Mouse (Mus musculus) macrophage (primary cell): ENCODE measurements at regions not wholly inside any gene's neighbourhood (a gene's known extent, or its start where the extent isn't known, plus 50 kb on each side); places are given as distances from the start of the nearest gene placed in this dataset.
A peak's percentile ranks its signal among the peaks of the same experiment; 100 is the strongest.

Source experiments
- H3K27ac ChIP-seq: fragments of 350-480 bp; formaldehyde crosslinking; 2 replicates; pipeline ENCODE4 v1.9.0; 2021
- H3K36me3 ChIP-seq: fragments of 350-480 bp; formaldehyde crosslinking; 2 replicates; pipeline ENCODE4 v1.9.0; 2021; ENCODE audit errors: inconsistent target
- H3K4me3 ChIP-seq: fragments of 350-480 bp; formaldehyde crosslinking; 2 replicates; pipeline ENCODE4 v1.9.0; 2021; ENCODE audit errors: inconsistent target
- H3K79me2 ChIP-seq: fragments of 350-480 bp; formaldehyde crosslinking; 2 replicates; pipeline ENCODE4 v1.9.0; 2021; ENCODE audit errors: inconsistent target
- WGBS: methylation state at CpG from one replicate; pipeline ENCODE4 v1.1.7; 2026; ENCODE audit warnings: inconsistent platforms; ENCODE audit not compliant: missing documents; 5-methylcytosine and 5-hydroxymethylcytosine counted together

DNA sequence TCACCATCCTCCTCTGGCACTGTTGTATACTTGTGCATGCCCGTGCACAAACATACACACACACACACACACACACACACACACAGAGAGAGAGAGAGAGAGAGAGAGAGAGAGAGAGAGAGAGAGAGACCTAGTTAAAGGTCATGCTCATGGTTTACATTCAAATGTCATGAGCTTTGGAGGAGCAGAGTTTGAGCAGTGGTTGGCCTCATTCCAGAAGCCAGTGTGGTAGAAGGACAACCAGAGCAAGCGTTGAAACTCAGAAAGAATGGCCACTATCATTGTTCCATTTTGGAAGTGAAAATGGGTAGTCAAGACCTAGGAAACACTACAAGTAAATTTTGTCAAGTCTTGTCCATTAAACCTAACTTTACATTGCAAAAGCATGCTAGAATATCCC, 79.6 kb upstream of the Frmd6 start:
- Histone ChIP-seq H3K36me3 (no peaks in the 10 kb centered on the region), H3K27ac (no peak overlapping the region), H3K4me3 (no peak overlapping the region), H3K79me2 (no peaks in the 10 kb centered on the region)
- 90% methylated on average over 2 of the region's 2 CpGs for WGBS

DNA sequence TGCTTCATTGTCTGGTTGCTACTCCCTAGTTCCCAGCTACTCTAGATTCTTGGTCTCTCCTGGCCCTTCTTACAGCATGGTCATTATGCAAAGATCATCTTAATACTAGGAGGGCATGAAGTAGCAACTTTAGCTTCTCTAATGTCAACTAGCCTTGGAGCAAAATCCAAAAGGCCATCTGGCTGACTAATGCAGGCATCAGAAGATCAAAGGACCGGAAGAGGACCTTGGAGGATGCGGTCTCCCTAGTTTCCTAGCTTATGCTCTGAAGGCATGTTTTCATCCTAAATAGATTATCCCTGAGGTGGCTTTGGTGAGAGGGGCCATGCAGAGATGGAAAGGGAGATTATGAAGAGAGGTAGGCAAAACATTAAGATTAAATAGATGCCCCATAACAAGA, 75.7 kb upstream of the Frmd6 start:
- no peaks in the 10 kb centered on the region for H3K79me2 ChIP-seq
- WGBS: 93% methylated on average over 2 of the region's 2 CpGs

GRCm38 (mm10) chr12:70750651-70751578, 74.4 kb upstream of the Frmd6 start:
- no peak overlapping the region for H3K4me3 ChIP-seq
- no peaks in the 10 kb centered on the region for H3K79me2 ChIP-seq
- H3K27ac ChIP-seq: no peak overlapping the region
- 85% methylated on average over 7 of the region's 7 CpGs for WGBS
- no peaks in the 10 kb centered on the region for H3K36me3 ChIP-seq

More for the DNA sequence above, 75.7 kb upstream of the Frmd6 start:
- Histone ChIP-seq H3K4me3 (no peak overlapping the region), H3K36me3 (no peaks in the 10 kb centered on the region), H3K27ac (no peak overlapping the region)

DNA sequence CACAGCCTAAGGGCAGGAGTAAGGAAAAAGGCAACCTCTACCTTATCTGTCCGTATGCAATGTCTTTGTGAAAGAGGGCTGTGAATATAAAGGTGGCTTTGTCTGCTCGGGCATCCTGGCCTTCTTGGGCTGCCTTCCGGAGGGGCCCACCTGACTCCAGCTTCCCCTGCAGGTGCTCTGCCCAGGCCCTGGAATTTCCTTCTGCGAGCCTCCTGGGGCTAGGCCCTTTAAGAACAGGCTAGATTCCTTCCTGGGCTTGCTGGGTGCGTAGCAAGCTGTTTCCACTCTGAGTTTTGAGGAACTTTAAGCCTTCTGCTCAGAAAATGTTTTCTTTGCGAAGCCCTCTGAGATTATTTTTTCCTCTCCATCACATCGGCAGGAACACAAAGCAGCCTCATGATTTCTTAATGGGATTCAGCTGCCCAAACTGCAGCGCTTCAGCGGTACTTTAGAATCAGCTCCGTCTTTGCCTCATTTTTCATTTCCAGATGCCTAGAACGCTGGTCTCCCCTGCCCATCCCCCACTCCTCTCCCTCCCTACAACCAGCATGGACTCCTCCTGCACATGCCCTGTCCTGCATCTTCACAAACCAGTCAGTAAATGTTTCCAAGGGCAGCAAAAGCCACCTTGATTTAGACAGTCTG, 72.9 kb upstream of the Frmd6 start:
- no peaks in the 10 kb centered on the region for H3K36me3 ChIP-seq
- H3K4me3 ChIP-seq: no peak overlapping the region
- H3K79me2 ChIP-seq: no peaks in the 10 kb centered on the region
- whole genome bisulfite sequencing: 52% methylated on average over 11 of the region's 11 CpGs
- H3K27ac ChIP-seq: 0 out of 2 replicates have a peak overlapping the region, but pooled peaks have one; percentile 2

- H3K36me3 ChIP-seq: no peaks in the 10 kb centered on the region
- H3K79me2 ChIP-seq: no peaks in the 10 kb centered on the region
- no peak overlapping the region for H3K4me3 ChIP-seq
- WGBS: 49% methylated on average over 4 of the region's 4 CpGs
- 0 out of 2 replicates have a peak overlapping the region, but pooled peaks have one; percentile 2 for H3K27ac ChIP-seq
Measured at GRCm38 (mm10) chr12:70752911-70753290, 72.4 kb upstream of the Frmd6 start.

GRCm38 (mm10) chr12:70753458-70753857, 71.9 kb upstream of the Frmd6 start:
- Histone ChIP-seq H3K27ac (no peak overlapping the region), H3K36me3 (no peaks in the 10 kb centered on the region), H3K79me2 (no peaks in the 10 kb centered on the region), H3K4me3 (no peak overlapping the region)
- 91% methylated on average over 3 of the region's 3 CpGs for WGBS

- no peak overlapping the region for H3K27ac ChIP-seq
- H3K36me3 ChIP-seq: no peaks in the 10 kb centered on the region
- WGBS: 90% methylated on average over 6 of the region's 6 CpGs
- no peaks in the 10 kb centered on the region for H3K79me2 ChIP-seq
- H3K4me3 ChIP-seq: no peak overlapping the region
Measured at GRCm38 (mm10) chr12:70758080-70758479, 67.2 kb upstream of the Frmd6 start.

- Histone ChIP-seq H3K79me2 (no peaks in the 10 kb centered on the region), H3K36me3 (no peaks in the 10 kb centered on the region), H3K4me3 (no peak overlapping the region), H3K27ac (no peak overlapping the region)
- 90% methylated on average over 12 of the region's 12 CpGs for WGBS
Measured at GRCm38 (mm10) chr12:70763542-70763941, 61.8 kb upstream of the Frmd6 start.

DNA sequence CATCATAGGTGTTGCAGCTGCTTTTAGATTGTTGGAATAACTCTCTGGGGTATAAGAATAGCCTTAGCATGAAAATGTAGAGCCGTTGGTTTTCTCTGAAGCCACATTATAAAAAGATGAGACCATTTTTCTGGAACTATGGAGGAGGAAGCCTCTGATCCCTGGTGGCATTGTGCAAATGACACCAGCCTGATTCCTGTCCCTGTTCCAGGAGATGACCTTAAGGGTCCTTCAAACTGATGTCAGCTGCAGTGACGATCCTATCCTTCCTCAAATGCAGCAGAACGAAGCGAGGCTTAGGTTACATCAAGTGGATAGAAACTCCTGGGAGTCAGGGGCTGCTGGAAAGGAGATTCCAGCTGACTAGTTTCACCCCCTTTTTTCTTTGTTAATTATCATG, 59.0 kb upstream of the Frmd6 start:
- no peaks in the 10 kb centered on the region for H3K36me3 ChIP-seq
- H3K27ac ChIP-seq: no peak overlapping the region
- 92% methylated on average over 4 of the region's 4 CpGs for WGBS
- no peaks in the 10 kb centered on the region for H3K79me2 ChIP-seq
- H3K4me3 ChIP-seq: no peak overlapping the region

DNA sequence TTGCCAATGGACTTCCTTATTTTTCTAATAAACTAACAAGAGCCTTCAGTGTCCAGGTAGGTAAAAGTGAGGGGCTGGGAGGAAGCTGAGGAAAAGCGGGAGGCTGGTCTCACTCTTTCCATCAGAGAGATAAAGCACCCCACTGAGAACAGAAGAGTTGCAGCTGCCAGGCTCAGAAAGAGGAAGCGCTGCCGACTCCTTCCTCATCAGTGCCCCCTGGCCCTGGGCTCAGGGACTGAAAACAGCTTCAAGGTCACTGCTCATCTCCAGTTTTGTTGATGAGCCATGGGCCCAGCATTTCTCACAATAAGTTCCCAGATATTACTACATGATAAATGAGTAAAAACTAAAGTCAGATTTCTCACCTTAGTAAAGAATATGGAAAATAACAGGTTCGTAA, 57.4 kb upstream of the Frmd6 start:
- 25% methylated on average over 4 of the region's 4 CpGs for WGBS
- Histone ChIP-seq H3K4me3 (no peak overlapping the region), H3K79me2 (no peaks in the 10 kb centered on the region), H3K27ac (no peak overlapping the region), H3K36me3 (no peaks in the 10 kb centered on the region)

GRCm38 (mm10) chr12:70768745-70769144, 56.6 kb upstream of the Frmd6 start:
- Histone ChIP-seq H3K27ac (no peak overlapping the region), H3K36me3 (no peaks in the 10 kb centered on the region), H3K4me3 (no peak overlapping the region), H3K79me2 (no peaks in the 10 kb centered on the region)
- 84% methylated on average over 9 of the region's 9 CpGs for WGBS

- Histone ChIP-seq H3K27ac (no peak overlapping the region), H3K79me2 (no peaks in the 10 kb centered on the region), H3K4me3 (no peak overlapping the region), H3K36me3 (no peaks in the 10 kb centered on the region)
- 95% methylated on average over 12 of the region's 12 CpGs for WGBS
Measured at GRCm38 (mm10) chr12:70769538-70770176, 55.7 kb upstream of the Frmd6 start.

DNA sequence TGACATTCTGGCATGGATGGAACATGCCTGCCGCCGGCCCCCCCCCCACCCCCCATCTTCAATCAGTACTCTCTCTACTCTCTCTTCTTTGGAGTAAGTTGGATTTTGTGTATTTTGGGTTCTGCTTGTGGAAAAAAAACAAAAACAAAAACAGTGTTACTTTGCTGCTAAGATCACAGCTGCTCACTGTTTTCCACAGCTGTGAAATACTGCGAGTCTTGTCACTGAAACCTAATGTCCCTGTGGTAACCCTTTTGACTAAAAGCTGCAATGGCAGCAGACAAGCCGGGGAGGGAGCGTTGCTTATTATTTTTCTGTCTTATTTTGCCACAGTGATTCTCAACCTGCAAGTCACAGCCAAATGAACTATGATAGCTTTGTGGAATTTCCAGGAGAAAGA, 51.3 kb upstream of the Frmd6 start:
- Histone ChIP-seq H3K36me3 (no peaks in the 10 kb centered on the region), H3K4me3 (no peak overlapping the region)
- 85% methylated on average over 4 of the region's 5 CpGs for WGBS

GRCm38 (mm10) chr12:70774816-70775591, 50.3 kb upstream of the Frmd6 start:
- 82% methylated on average over 8 of the region's 8 CpGs for WGBS
- no peaks in the 10 kb centered on the region for H3K36me3 ChIP-seq
- H3K27ac ChIP-seq: no peak overlapping the region
- H3K4me3 ChIP-seq: no peak overlapping the region
- H3K79me2 ChIP-seq: no peaks in the 10 kb centered on the region

More for the DNA sequence above, 51.3 kb upstream of the Frmd6 start:
- Histone ChIP-seq H3K27ac (no peak overlapping the region), H3K79me2 (no peaks in the 10 kb centered on the region)
